Mouse (Mus musculus) adrenal gland, adult 2 months (tissue): ENCODE data around the gene 2410137M14Rik. TPM values are rescaled to one million over a fixed set of nuclear protein-coding genes. Genes with fewer than 3 reads are reported as not detected.
"Not testable (repeated sequence)": the region's sequence is repeated elsewhere in the genome, so short reads cannot be mapped to it uniquely, and the experiment has no call there.

Experiments
- DNase-seq: peaks from one replicate; pipeline ENCODE4 v3.0.0; 2021
- polyA plus RNA-seq: library from polyadenylated mRNA; depleted of rRNA; stranded (reverse); fragments of >200 nt; gene quantifications from 2 replicates; pipeline ENCODE4 v1.2.3, GENCODE M21; 2012
- total RNA-seq, 2 experiments: library from RNA; stranded (reverse); gene quantifications; 2 replicates each; pipeline ENCODE4 v1.2.3; 2021

2410137M14Rik gene
- total and polyA plus RNA-seq, 3 experiments = not detected

DNA sequence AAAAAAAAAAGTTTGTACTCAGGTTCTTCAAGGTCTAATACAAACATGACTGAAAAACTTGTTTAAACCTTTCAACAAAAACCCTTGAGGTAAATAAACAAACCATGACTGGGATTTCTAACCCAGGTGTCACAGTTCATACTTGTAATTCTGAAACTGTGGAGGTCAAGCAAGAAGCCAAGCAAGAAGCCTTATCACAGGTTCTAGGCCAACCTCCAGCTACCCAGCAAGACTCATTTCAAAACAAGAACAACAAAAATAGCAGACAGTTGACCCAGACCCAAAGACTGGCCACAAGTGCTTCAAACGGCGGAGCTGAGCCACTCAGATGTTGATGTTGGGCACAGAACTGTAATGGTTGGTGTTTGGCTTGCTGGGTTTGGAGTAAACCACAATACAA, 13.5 kb upstream of the 2410137M14Rik start:
- DNase-seq = no peak

DNA sequence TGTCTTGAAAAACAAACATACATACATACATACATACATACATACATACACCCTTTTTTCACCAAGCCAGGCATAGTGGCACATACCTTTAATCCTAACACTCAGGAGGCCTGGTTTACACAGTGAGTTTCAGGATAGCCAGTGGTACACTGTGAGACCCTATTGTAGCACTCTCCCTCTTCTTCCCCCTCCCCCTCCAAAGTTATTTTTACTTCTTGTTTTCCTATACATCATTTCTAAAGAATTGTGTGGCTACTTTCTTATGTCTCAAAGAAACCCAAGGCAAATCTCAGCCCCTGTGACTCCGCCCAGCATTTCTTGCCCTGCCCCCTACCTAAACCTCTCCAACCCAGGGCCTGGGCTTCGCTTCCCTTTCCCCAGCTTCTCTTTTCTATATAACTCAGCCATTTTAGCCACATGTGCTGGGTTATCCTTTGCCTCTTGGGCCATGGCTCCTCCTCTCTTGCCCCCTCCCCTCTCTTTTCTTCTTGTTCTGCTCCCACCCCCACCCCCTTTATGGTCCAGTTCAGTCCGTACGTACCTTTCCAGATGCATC, 12.8 kb upstream of the 2410137M14Rik start:
- DNase-seq = no peak

DNA sequence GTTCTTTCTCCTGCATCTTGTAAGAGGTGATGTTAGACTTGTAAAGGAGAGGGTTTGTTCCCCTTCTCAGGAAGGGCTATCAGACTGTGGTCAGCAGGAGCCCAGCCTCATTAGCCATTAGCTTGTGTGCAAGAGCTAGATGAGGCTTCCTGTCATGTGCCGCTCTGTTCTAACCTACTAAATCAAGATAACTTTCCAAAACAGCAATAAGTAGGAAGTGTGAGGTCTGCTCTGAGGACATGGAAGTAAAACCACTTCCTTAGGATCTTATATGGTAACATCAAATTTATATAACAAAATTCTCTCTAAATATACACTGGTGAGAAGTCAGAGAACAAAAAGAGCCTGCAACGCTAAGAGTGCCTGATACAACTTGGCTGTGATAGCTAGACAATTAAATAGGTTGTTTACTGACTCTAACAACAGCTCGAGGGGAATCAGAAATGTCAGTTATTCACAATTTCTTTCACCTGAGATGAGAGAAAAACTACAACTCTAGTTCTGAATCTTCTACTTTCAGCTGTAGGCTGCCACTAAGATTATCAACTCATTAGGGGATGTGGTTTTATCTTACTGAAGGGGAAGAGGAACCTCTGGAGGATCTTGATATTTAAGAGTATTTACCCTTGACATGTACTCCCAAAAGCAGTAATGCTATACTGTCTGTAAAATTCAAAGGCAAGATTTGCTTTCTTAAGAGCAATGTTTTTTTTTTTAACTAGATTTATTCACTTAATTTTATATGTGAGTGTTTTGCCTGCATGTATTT, 11.5 kb upstream of the 2410137M14Rik start:
- no peak for DNase-seq

DNA sequence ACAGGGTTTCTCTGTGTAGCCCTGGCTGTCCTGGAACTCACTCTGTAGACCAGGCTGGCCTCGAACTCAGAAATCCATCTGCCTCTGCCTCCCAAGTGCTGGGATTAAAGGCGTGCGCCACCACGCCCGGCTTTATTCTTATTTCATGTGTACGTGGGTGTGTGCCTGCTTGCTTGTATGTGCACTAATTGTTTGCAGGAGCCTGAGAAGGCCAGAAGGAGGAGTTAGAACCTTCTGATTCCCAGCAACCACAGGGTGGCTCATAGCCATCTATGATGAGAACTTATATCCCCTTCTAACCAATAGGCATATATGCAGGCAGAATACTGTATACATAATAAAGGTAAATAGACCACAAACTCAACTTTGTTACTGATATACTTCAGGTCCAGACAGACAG, 9.6 kb upstream of the 2410137M14Rik start:
- not testable (repeated sequence) for DNase-seq

- DNase-seq = no peak
These were observed 8.4 kb upstream of the 2410137M14Rik start, which contains the start of gene H2-M5 for GRCm38 (mm10) chr17:36989437-36989836. Gene H2-M5, minus strand, starts transcription at chr17:36989537.

- DNase-seq = no peak
These were observed 7.4 kb upstream of the 2410137M14Rik start for GRCm38 (mm10) chr17:36988475-36988874.

GRCm38 (mm10) chr17:36982253-36983155, 1.5 kb upstream of the 2410137M14Rik start:
- DNase-seq = no peak

- DNase-seq = no peak
These were observed 808 bp upstream of the 2410137M14Rik start for GRCm38 (mm10) chr17:36981845-36982244.

DNA sequence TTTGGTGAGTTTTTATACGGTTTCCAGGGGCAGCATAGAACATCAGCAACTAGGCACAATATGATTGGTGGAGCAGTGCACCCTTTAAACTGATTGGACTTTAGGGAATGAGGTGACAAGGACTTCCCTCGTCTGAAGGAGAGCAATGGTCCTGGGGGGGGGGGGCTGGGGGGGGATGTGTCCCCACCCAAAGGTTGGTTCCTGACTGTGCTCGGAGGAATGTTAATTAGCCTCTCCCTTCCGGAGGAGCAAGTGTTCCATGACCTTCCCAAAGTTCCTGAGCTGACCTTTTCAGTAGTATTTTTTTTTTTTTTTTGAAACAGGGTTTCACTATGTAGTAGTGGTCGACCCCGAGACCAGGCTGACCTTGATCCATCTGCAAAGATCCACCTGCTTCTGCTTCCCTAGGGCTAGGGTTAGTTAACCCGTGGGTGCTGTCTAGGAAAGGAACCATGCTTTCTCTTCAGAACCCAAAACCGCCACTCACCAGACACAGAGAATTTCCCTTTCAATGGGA, 7.7 kb downstream of the 2410137M14Rik start:
- no peak for DNase-seq

DNA sequence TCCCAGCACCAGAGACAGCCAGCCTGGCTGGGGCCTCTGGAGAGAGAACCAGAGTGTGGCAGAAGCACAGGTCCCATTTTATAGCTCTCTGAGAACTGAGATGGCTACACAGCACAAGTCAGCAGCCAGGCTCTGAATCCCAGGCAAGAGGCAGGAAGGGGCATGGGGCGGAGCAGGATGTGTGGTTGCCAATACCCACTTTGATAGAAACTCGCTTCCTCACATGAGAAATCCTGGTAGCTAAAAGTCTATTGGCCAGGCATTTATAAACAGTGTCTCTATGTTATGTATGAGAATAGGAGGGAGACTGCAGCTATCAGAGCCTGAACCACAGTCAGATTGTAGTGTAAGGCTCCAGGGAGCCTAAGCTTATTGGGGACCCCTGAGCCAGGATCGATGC, 8.2 kb downstream of the 2410137M14Rik start:
- DNase-seq = no peak

DNA sequence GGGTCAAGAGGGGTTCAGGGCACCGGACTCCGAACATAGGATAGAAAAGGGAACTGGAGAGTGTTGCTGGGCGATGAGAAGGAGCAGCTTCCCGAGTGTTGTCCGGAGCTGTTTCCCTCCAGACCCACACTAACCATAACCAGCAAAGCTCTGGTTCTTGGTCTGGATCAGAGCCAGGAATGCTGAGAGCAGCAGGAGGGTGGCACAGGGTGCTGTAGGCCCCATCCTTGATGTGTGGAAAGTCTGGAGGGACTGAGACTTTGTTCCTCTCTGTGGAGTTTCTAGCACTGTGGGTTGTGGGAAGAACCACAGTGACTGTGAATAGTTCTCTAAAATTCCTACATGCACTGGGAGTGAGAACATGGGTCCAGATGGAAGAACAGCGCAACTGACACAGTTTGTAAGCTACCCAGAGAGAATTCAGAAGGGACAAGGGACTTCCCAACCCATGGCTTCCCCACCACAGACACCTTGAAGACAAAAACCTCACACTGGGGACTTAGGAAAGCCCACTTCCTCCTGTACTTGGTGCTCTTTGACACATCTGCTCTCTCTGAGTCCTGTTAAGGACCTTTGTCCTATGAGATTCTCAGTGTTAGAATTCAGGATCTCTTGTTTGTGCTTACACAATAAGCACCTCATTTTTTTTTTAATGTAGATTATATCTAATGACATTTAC, 9.7 kb downstream of the 2410137M14Rik start:
- DNase-seq = no peak

GRCm38 (mm10) chr17:36970316-36970890, 10.6 kb downstream of the 2410137M14Rik start:
- no peak for DNase-seq

- no peak for DNase-seq
These were observed 14.2 kb downstream of the 2410137M14Rik start for GRCm38 (mm10) chr17:36966875-36967274.

DNA sequence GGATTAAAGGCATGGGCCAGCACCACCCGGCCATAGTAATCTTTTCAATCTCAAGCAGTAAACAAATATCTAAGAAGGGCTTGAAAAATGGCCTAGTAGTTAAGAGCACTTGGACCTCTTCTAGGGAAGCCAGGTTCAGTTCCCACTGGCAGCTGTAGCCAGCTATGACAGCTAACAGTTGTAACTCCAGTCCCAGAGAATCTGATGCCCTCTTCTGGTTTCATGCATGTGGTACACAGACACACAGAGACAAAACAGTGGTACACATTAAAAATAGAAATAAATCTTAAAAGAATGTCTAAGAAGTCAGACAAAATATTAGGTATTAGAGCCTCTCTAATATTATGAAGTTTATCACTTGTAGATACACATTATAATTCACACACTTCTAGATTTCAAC, 19.9 kb downstream of the 2410137M14Rik start:
- DNase-seq = no peak

DNA sequence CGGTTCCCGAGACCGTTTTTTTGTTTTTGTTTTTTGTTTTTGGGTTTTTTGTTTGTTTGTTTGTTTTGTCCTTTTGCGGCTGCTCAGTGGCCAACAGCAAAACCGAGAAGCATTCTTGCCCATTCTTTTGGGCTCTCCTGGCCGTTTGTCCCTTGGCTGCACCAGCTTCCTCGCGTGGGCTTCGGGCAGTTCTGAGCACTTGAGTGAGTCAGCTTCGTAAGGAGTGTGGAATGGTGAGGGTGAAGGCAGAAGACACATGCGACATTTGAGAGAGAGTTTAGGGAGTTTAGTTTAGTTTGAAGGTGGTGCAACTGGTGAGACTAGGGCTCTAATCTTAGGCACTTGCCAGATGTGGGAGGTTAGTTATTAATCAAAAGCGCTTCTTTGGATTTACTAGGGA, 22.2 kb downstream of the 2410137M14Rik start:
- DNase-seq = no peak

GRCm38 (mm10) chr17:36957999-36958743, 22.9 kb downstream of the 2410137M14Rik start, which contains the start of the genes Znrd1 and Znrd1as:
Gene Znrd1, minus strand, starts transcription at chr17:36958559.
Gene Znrd1as, plus strand, starts transcription at chr17:36958592.
- peak; percentile 96 for DNase-seq

GRCm38 (mm10) chr17:36953062-36953461, 28.0 kb downstream of the 2410137M14Rik start:
- no peak for DNase-seq

- no peak for DNase-seq
These were observed 28.4 kb downstream of the 2410137M14Rik start for GRCm38 (mm10) chr17:36952631-36953030.

GRCm38 (mm10) chr17:36950981-36951947, 29.8 kb downstream of the 2410137M14Rik start, which contains the start of gene Ppp1r11:
Gene Ppp1r11, minus strand, starts transcription at chr17:36951741.
- peak; percentile 97 for DNase-seq
